8 mouse cellular contexts compared by ENCODE assay signal in the genomic region with DNA sequence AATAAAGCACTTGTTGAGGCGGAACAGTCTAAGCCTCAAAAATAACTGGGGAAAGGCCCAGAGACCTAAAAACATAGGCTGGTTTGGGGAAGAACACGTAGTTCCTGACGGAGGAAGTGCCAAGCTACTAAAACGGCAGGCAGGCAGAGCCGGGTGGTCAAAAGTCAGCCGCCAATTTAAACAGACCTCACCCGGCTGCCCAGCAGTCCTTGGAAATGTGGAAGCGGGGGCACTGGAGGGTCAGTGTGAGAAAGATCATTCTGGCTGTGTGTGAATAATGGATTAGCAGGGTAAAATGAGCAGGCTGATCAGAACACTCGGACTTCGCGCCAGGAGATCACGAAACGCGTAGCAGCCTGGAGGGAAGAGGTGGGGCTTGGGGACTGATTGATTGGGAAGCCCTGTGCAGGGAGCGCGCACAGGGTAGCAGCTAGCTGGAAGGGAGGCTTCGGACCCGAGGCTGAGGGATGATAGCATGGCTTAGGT. TPM values are rescaled to one million over a fixed set of nuclear protein-coding genes. Genes with fewer than 3 reads are reported as not detected.
A peak's percentile ranks its signal among the peaks of the same experiment; 100 is the strongest.
DNase-seq lines count a peak whose midpoint lies in the region; ATAC-seq and TF ChIP-seq lines count a peak whose summit lies in the region.

No protein-coding gene starts in this region.

- H3K27ac ChIP-seq in heart, embryonic 11.5 days (ENCODE audit: low read depth, low read length): peak overlapping the region; percentile 65
- peak overlapping the region; percentile 94 for H3K27ac ChIP-seq in kidney, embryonic 15.5 days
- no peak overlapping the region for H3K27ac ChIP-seq in cerebellum, adult 2 months (ENCODE audit: insufficient read depth, low read length)

- peak overlapping the region; percentile 27 for H3K4me3 ChIP-seq in heart, embryonic 11.5 days (ENCODE audit: low read depth, low read length)
- peak overlapping the region; percentile 29 for H3K4me3 ChIP-seq in kidney, embryonic 15.5 days (replicated peaks)
- H3K4me3 ChIP-seq in cerebellum, adult 2 months (replicated peaks; ENCODE audit: insufficient read depth, low read depth, low read length): no peak overlapping the region

- H3K9ac ChIP-seq in heart, embryonic 11.5 days (ENCODE audit: low read depth, low read length): peak overlapping the region; percentile 64
- peak overlapping the region; percentile 37; the same call in 1 of the 2 replicates for H3K9ac ChIP-seq in kidney, embryonic 15.5 days

- peak overlapping the region; percentile 69 for H3K4me2 ChIP-seq in heart, embryonic 11.5 days
- H3K4me2 ChIP-seq in kidney, embryonic 15.5 days: peak overlapping the region; percentile 75

- no peak for TF ChIP-seq POLR2A in cerebellum, adult 2 months (IDR thresholded peaks at IDR 0.05; ENCODE audit: borderline replicate concordance, insufficient read depth, low read length)

- DNase-seq in adrenal gland, adult 2 months: peak; percentile 79
- no peak for DNase-seq in adrenal gland, postnatal 4 days (ENCODE audit: low spot score in 2 of 2)
- peak; percentile 75 for DNase-seq in embryo, embryonic 11 days
- DNase-seq in lung, postnatal 14 days: peak; percentile 39
- peak; percentile 59 for DNase-seq in testis, postnatal 10 days (ENCODE audit: low spot score)
- DNase-seq in cerebellum, adult 2 months: no peak

- peaks cover 4% of the 10 kb centered on the region; the same call in 1 of the 2 replicates for H3K36me3 ChIP-seq in heart, embryonic 11.5 days (ENCODE audit: control insufficient read depth, insufficient read depth, low read length)
- H3K36me3 ChIP-seq in kidney, embryonic 15.5 days: peaks cover 20% of the 10 kb centered on the region

- H3K27me3 ChIP-seq in heart, embryonic 11.5 days (ENCODE audit: control insufficient read depth, insufficient read depth, low read length): no peaks in the 10 kb centered on the region
- H3K27me3 ChIP-seq in kidney, embryonic 15.5 days: no peaks in the 10 kb centered on the region
- no peaks in the 10 kb centered on the region for H3K27me3 ChIP-seq in cerebellum, adult 2 months (ENCODE audit: control insufficient read depth, insufficient read depth, low read length)

- 4% methylated on average over 18 of the region's 18 CpGs for WGBS in heart, embryonic 11.5 days (ENCODE audit: insufficient replicate concordance)
- 4% methylated on average over 18 of the region's 18 CpGs for WGBS in kidney, embryonic 15.5 days
- 15% methylated on average over 18 of the region's 18 CpGs for WGBS in cerebellum, adult 2 months

- H3K4me1 ChIP-seq in heart, embryonic 11.5 days (ENCODE audit: control insufficient read depth, insufficient read depth, low read length): peaks cover 36% of the 10 kb centered on the region
- peaks cover 52% of the 10 kb centered on the region for H3K4me1 ChIP-seq in kidney, embryonic 15.5 days
- no peaks in the 10 kb centered on the region for H3K4me1 ChIP-seq in cerebellum, adult 2 months (ENCODE audit: control insufficient read depth, insufficient read depth, low read length)

- no peak for TF ChIP-seq CTCF in cerebellum, adult 2 months (IDR thresholded peaks at IDR 0.05; ENCODE audit: borderline replicate concordance, insufficient read depth, low read depth, low read length)

- no peak for ATAC-seq in heart, embryonic 11.5 days (replicated peaks; ENCODE audit: insufficient number of reproducible peaks, low FRiP score, low TSS enrichment)
- no peak for ATAC-seq in kidney, embryonic 15.5 days (replicated peaks; ENCODE audit: low FRiP score)

- H3K9me3 ChIP-seq in heart, embryonic 11.5 days (replicated peaks; ENCODE audit: control insufficient read depth, low read length): no peaks in the 10 kb centered on the region
- no peaks in the 10 kb centered on the region for H3K9me3 ChIP-seq in kidney, embryonic 15.5 days (replicated peaks)

RNA-seq across cellular contexts. Expression of gene Sf3a3, which starts 4.6 kb away (rescaled TPM):
- total RNA-seq in adrenal gland, adult 2 months (2021): 10 to 100 TPM; 30.6 to 40.0 TPM
- polyA plus RNA-seq in adrenal gland, adult 2 months (2012; rRNA removed): 2.8 and 3.8 TPM in 2 replicates
- 10 to 100 TPM; 58.4 to 62.7 TPM for total RNA-seq in adrenal gland, postnatal 4 days (2021)
- polyA plus RNA-seq in heart, embryonic 11.5 days (2014; fragmentation: Nextera tagmentation; extraction: Ambion mirVana): 109 and 113 TPM in 2 replicates
- polyA plus RNA-seq in kidney, embryonic 15.5 days (2015; fragmentation: Nextera tagmentation; extraction: Ambion mirVana): 171 and 175 TPM in 2 replicates
- 40.5 and 45.2 TPM in 2 replicates for polyA plus RNA-seq in cerebellum, adult 2 months (2012; rRNA removed)

RNA-seq across cellular contexts. Expression of gene Fhl3, which starts 9.5 kb away (rescaled TPM):
- total RNA-seq in adrenal gland, adult 2 months (2021): 10 to 100 TPM in 1 of 2 experiments, 1 to 10 TPM in 1; 6.6 to 15.7 TPM
- polyA plus RNA-seq in adrenal gland, adult 2 months (2012; rRNA removed): 23.6 and 27.6 TPM in 2 replicates
- 10 to 100 TPM; 15.6 to 17.3 TPM for total RNA-seq in adrenal gland, postnatal 4 days (2021)
- polyA plus RNA-seq in heart, embryonic 11.5 days (2014; fragmentation: Nextera tagmentation; extraction: Ambion mirVana): 6.3 and 6.4 TPM in 2 replicates
- 8.4 and 12.4 TPM in 2 replicates for polyA plus RNA-seq in kidney, embryonic 15.5 days (2015; fragmentation: Nextera tagmentation; extraction: Ambion mirVana)
- polyA plus RNA-seq in cerebellum, adult 2 months (2012; rRNA removed): 1.4 and 1.6 TPM in 2 replicates

RNA-seq across cellular contexts. Expression of gene Utp11, which starts 16.6 kb away (rescaled TPM):
- total RNA-seq in adrenal gland, adult 2 months (2021): 10 to 100 TPM; 33.4 to 33.5 TPM
- polyA plus RNA-seq in adrenal gland, adult 2 months (2012; rRNA removed): 2.0 and 2.1 TPM in 2 replicates
- 10 to 100 TPM; 34.3 to 35.9 TPM for total RNA-seq in adrenal gland, postnatal 4 days (2021)
- polyA plus RNA-seq in heart, embryonic 11.5 days (2014; fragmentation: Nextera tagmentation; extraction: Ambion mirVana): 57.1 and 60.7 TPM in 2 replicates
- 78.5 and 81.9 TPM in 2 replicates for polyA plus RNA-seq in kidney, embryonic 15.5 days (2015; fragmentation: Nextera tagmentation; extraction: Ambion mirVana)
- 19.2 and 19.4 TPM in 2 replicates for polyA plus RNA-seq in cerebellum, adult 2 months (2012; rRNA removed)

RNA-seq across cellular contexts. Expression of gene Inpp5b, which starts 31.6 kb away (rescaled TPM):
- total RNA-seq in adrenal gland, adult 2 months (2021): 10 to 100 TPM; 20.1 to 26.0 TPM
- 11.9 and 16.3 TPM in 2 replicates for polyA plus RNA-seq in adrenal gland, adult 2 months (2012; rRNA removed)
- total RNA-seq in adrenal gland, postnatal 4 days (2021): 10 to 100 TPM; 25.2 to 32.0 TPM
- 18.5 and 19.2 TPM in 2 replicates for polyA plus RNA-seq in heart, embryonic 11.5 days (2014; fragmentation: Nextera tagmentation; extraction: Ambion mirVana)
- polyA plus RNA-seq in kidney, embryonic 15.5 days (2015; fragmentation: Nextera tagmentation; extraction: Ambion mirVana): 29.6 and 33.7 TPM in 2 replicates
- polyA plus RNA-seq in cerebellum, adult 2 months (2012; rRNA removed): 92.4 and 102 TPM in 2 replicates

RNA-seq across cellular contexts. Expression of gene Pou3f1, which starts 53.4 kb away (rescaled TPM):
- under 1 TPM in 1 of 2 experiments, not detected in 1; 0.10 TPM for total RNA-seq in adrenal gland, adult 2 months (2021)
- polyA plus RNA-seq in adrenal gland, adult 2 months (2012; rRNA removed): 0.15 and 0.26 TPM in 2 replicates
- total RNA-seq in adrenal gland, postnatal 4 days (2021): under 1 TPM; 0.23 to 0.34 TPM
- polyA plus RNA-seq in heart, embryonic 11.5 days (2014; fragmentation: Nextera tagmentation; extraction: Ambion mirVana): 0.21 and 0.24 TPM in 2 replicates
- polyA plus RNA-seq in kidney, embryonic 15.5 days (2015; fragmentation: Nextera tagmentation; extraction: Ambion mirVana): 0.62 and 0.69 TPM in 2 replicates
- polyA plus RNA-seq in cerebellum, adult 2 months (2012; rRNA removed): 2.3 and 3.3 TPM in 2 replicates

Comparison
In these comparisons a context has a peak if more than half of its experiments do, and no peak if none do; other contexts are left out.
1. DNase-seq: peak in adrenal gland, adult 2 months (single experiment), embryo, embryonic 11 days (single experiment), lung, postnatal 14 days (single experiment) and testis, postnatal 10 days (single experiment); none in adrenal gland, postnatal 4 days (0 of 2) and cerebellum, adult 2 months (0 of 2).